Mouse (Mus musculus) liver, postnatal 0 days (tissue): ENCODE results near the gene Dlk1. TPM values are rescaled to one million over a fixed set of nuclear protein-coding genes. Genes with fewer than 3 reads are reported as not detected.
"Not testable (repeated sequence)": the region's sequence is repeated elsewhere in the genome, so short reads cannot be mapped to it uniquely, and the experiment has no call there.

Source experiments
- ATAC-seq: fragments of 200-750 bp; cut with Nextera tagmentation; 2 replicates; pipeline ENCODE4 v1.8.0; 2017; ENCODE audit warnings: mild to moderate bottlenecking, moderate library complexity
- DNase-seq: peaks from one replicate; pipeline ENCODE4 v3.0.0-alpha.2; 2016
- H3K27ac ChIP-seq: fragments of 300-500 bp; sonication (generic); 2 replicates; pipeline ENCODE4 v1.5.1; 2014; ENCODE audit warnings: antibody characterized with exemption, moderate library complexity, mild to moderate bottlenecking, low read depth
- H3K27me3 ChIP-seq: fragments of 300-500 bp; sonication (generic); 2 replicates; pipeline ENCODE4 v1.6.1; 2014; ENCODE audit warnings: low read length, control low read depth, mixed read lengths; ENCODE audit not compliant: insufficient read depth
- H3K36me3 ChIP-seq: fragments of 300-500 bp; sonication (generic); replicated peaks from 2 replicates; pipeline ENCODE4 v1.6.1; 2014; ENCODE audit warnings: mild to moderate bottlenecking, control low read depth, low read length, moderate library complexity, mixed read lengths; ENCODE audit not compliant: insufficient read depth
- H3K4me1 ChIP-seq: fragments of 300-500 bp; sonication (generic); 2 replicates; pipeline ENCODE4 v1.6.1; 2014; ENCODE audit warnings: antibody characterized with exemption, mild to moderate bottlenecking, control low read depth; ENCODE audit not compliant: insufficient read depth
- H3K4me2 ChIP-seq: fragments of 300-500 bp; sonication (generic); 2 replicates; pipeline ENCODE4 v1.6.1; 2014; ENCODE audit warnings: low read depth, mild to moderate bottlenecking, low read length, moderate library complexity, mixed read lengths
- H3K4me3 ChIP-seq: fragments of 300-500 bp; sonication (generic); 2 replicates; pipeline ENCODE4 v1.5.1; 2014; ENCODE audit warnings: low read depth, low read length
- H3K9ac ChIP-seq: fragments of 300-500 bp; sonication (generic); replicated peaks from 2 replicates; pipeline ENCODE4 v1.6.1; 2014; ENCODE audit warnings: mild to moderate bottlenecking, moderate library complexity
- H3K9me3 ChIP-seq: fragments of 300-500 bp; sonication (generic); 2 replicates; pipeline ENCODE4 v1.6.1; 2016; ENCODE audit warnings: mild to moderate bottlenecking, control low read depth, low read length, mixed read lengths
- CTCF ChIP-seq: sonication (generic); IDR thresholded peaks from 2 replicates; pipeline ENCODE4 v1.5.1; 2016; ENCODE audit warnings: antibody characterized with exemption, low read depth
- EP300 ChIP-seq: IDR thresholded peaks from 2 replicates; pipeline ENCODE4 v1.6.1; 2016; ENCODE audit warnings: antibody characterized with exemption, low read depth, mild to moderate bottlenecking
- WGBS: fragments of 180-500 bp; shearing (Covaris S2); extraction: QIAGEN DNeasy Blood & Tissue Kit; methylation state at CpG from one replicate; pipeline ENCODE4 v1.1.7; 2014; ENCODE audit not compliant: insufficient replicate concordance; 5-methylcytosine and 5-hydroxymethylcytosine counted together
- polyA plus RNA-seq: library from polyadenylated mRNA; unstranded; fragments of >200 nt; fragmentation: Nextera tagmentation; extraction: Ambion mirVana; gene quantifications from 2 replicates; pipeline ENCODE4 v1.2.1, GENCODE M21; 2015

Gene Dlk1
- polyA plus RNA-seq, 1 experiment from 2014 or later, result 50.7 TPM

GRCm38 (mm10) chr12:109474187-109474606 lies 21.6 kb downstream of the Dlk1 start:
- no peak overlapping the region for H3K4me3 ChIP-seq
- H3K9ac ChIP-seq, result no peak overlapping the region
- no peaks in the 10 kb centered on the region for H3K36me3 ChIP-seq
- H3K27me3 ChIP-seq, result no peaks in the 10 kb centered on the region
- no peak for TF ChIP-seq EP300
- no peak for TF ChIP-seq CTCF
- H3K9me3 ChIP-seq, result no peaks in the 10 kb centered on the region
- no peak overlapping the region for H3K4me2 ChIP-seq
- DNase-seq (no peak), ATAC-seq (no peak)
- WGBS, result 74% methylated on average over 9 of the region's 9 CpGs
- no peak overlapping the region for H3K27ac ChIP-seq
- no peaks in the 10 kb centered on the region for H3K4me1 ChIP-seq

GRCm38 (mm10) chr12:109475501-109475900 lies 22.9 kb downstream of the Dlk1 start:
- WGBS, result 72% methylated on average over 4 of the region's 4 CpGs
- Histone ChIP-seq H3K36me3 (no peaks in the 10 kb centered on the region), H3K9ac (no peak overlapping the region), H3K4me3 (no peak overlapping the region), H3K4me1 (no peaks in the 10 kb centered on the region), H3K9me3 (no peaks in the 10 kb centered on the region), H3K4me2 (no peak overlapping the region), H3K27ac (no peak overlapping the region), H3K27me3 (no peaks in the 10 kb centered on the region)
- TF ChIP-seq CTCF (no peak), EP300 (no peak)
- ATAC-seq (no peak), DNase-seq (no peak)

- not testable (repeated sequence) for DNase-seq, H3K9me3 ChIP-seq, H3K4me2 ChIP-seq, H3K9ac ChIP-seq, ATAC-seq, H3K27me3 ChIP-seq, H3K27ac ChIP-seq, H3K4me1 ChIP-seq, H3K4me3 ChIP-seq, H3K36me3 ChIP-seq
- 62% methylated on average over 1 of the region's 1 CpGs for WGBS
Observed at GRCm38 (mm10) chr12:109486525-109486924, 33.9 kb downstream of the Dlk1 start.

GRCm38 (mm10) chr12:109491701-109492100 lies 39.1 kb downstream of the Dlk1 start:
- Histone ChIP-seq H3K36me3 (no peaks in the 10 kb centered on the region), H3K27ac (no peak overlapping the region), H3K9me3 (no peaks in the 10 kb centered on the region), H3K9ac (no peak overlapping the region), H3K4me3 (no peak overlapping the region), H3K4me1 (0 out of 2 replicates have a peak, but pooled peaks cover 3% of the 10 kb centered on the region), H3K27me3 (no peaks in the 10 kb centered on the region), H3K4me2 (no peak overlapping the region)
- 78% methylated on average over 3 of the region's 3 CpGs for WGBS
- TF ChIP-seq CTCF (no peak), EP300 (no peak)
- DNase-seq (no peak), ATAC-seq (no peak)

- H3K27me3 ChIP-seq, result no peaks in the 10 kb centered on the region
- no peaks in the 10 kb centered on the region for H3K36me3 ChIP-seq
- H3K27ac ChIP-seq, result no peak overlapping the region
- TF ChIP-seq CTCF, result no peak
- no peak for TF ChIP-seq EP300
- no peak overlapping the region for H3K9ac ChIP-seq
- DNase-seq, result no peak
- no peak overlapping the region for H3K4me3 ChIP-seq
- no peaks in the 10 kb centered on the region for H3K9me3 ChIP-seq
- 0 out of 2 replicates have a peak, but pooled peaks cover 3% of the 10 kb centered on the region for H3K4me1 ChIP-seq
- 82% methylated on average over 9 of the region's 9 CpGs for WGBS
- ATAC-seq, result no peak
- no peak overlapping the region for H3K4me2 ChIP-seq
Observed at GRCm38 (mm10) chr12:109493381-109493780, 40.8 kb downstream of the Dlk1 start.

GRCm38 (mm10) chr12:109495016-109495644 lies 42.5 kb downstream of the Dlk1 start:
- no peak for TF ChIP-seq CTCF
- no peak for TF ChIP-seq EP300
- H3K4me3 ChIP-seq, result no peak overlapping the region
- no peaks in the 10 kb centered on the region for H3K9me3 ChIP-seq
- no peaks in the 10 kb centered on the region for H3K36me3 ChIP-seq
- H3K4me2 ChIP-seq, result no peak overlapping the region
- 0 out of 2 replicates have a peak, but pooled peaks cover 3% of the 10 kb centered on the region for H3K4me1 ChIP-seq
- no peak overlapping the region for H3K9ac ChIP-seq
- no peak for ATAC-seq
- 57% methylated on average over 20 of the region's 20 CpGs for WGBS
- no peak for DNase-seq
- no peaks in the 10 kb centered on the region for H3K27me3 ChIP-seq
- no peak overlapping the region for H3K27ac ChIP-seq

- TF ChIP-seq CTCF (no peak), EP300 (no peak)
- Histone ChIP-seq H3K4me2 (no peak overlapping the region), H3K27me3 (no peaks in the 10 kb centered on the region), H3K4me3 (no peak overlapping the region), H3K9me3 (no peaks in the 10 kb centered on the region), H3K4me1 (0 out of 2 replicates have a peak, but pooled peaks cover 3% of the 10 kb centered on the region), H3K27ac (no peak overlapping the region), H3K9ac (no peak overlapping the region), H3K36me3 (no peaks in the 10 kb centered on the region)
- no peak for ATAC-seq
- 79% methylated on average over 6 of the region's 6 CpGs for WGBS
- DNase-seq, result no peak
Observed at GRCm38 (mm10) chr12:109496397-109496796, 43.8 kb downstream of the Dlk1 start.
